Mouse (Mus musculus): ENCODE data around the gene Tcstv1. TPM values are rescaled to one million over a fixed set of nuclear protein-coding genes. Genes with fewer than 3 reads are reported as not detected.
"Not testable (repeated sequence)": the region's sequence is repeated elsewhere in the genome, so short reads cannot be mapped to it uniquely, and the experiment has no call there.

The Tcstv1 gene
- polyA plus RNA-seq, 1 experiment from 2014 or later: not detected

GRCm38 (mm10) chr13:119862399-119862798, 32.2 kb downstream of the Tcstv1 start:
- ATAC-seq (ENCODE audit: insufficient read depth, low FRiP score, low TSS enrichment); DNase-seq (ENCODE audit: low spot score); H3K4me1 ChIP-seq (ENCODE audit: control insufficient read depth, insufficient read depth, low read length); H3K36me3 ChIP-seq (ENCODE audit: control insufficient read depth, insufficient read depth, low read length); H3K4me2 ChIP-seq (ENCODE audit: low read depth); H3K9me3 ChIP-seq (ENCODE audit: control insufficient read depth, low read length); H3K4me3 ChIP-seq (ENCODE audit: low read depth, low read length); H3K27me3 ChIP-seq (ENCODE audit: control insufficient read depth, insufficient read depth, low read length); H3K27ac ChIP-seq (ENCODE audit: low read depth, low read length); H3K9ac ChIP-seq (ENCODE audit: low read length): not testable (repeated sequence)
- no CpG with 5 or more reads among the region's 6 CpGs for WGBS

Other genes starting within 250 kb of the Tcstv1 start
- 430 and 450 TPM in 2 replicates for gene Hmgcs1, start 204.4 kb downstream of the Tcstv1 start, polyA plus RNA-seq (2014; fragmentation: Nextera tagmentation; extraction: Ambion mirVana)
- gene Nim1k, start 138.9 kb downstream of the Tcstv1 start, polyA plus RNA-seq (2014; fragmentation: Nextera tagmentation; extraction: Ambion mirVana): 1.3 and 1.7 TPM in 2 replicates
- gene Zfp131, start 103.9 kb downstream of the Tcstv1 start, polyA plus RNA-seq (2014; fragmentation: Nextera tagmentation; extraction: Ambion mirVana): 40.6 and 42.4 TPM in 2 replicates
- not detected in 2 replicates for gene AF067063, start 64.6 kb downstream of the Tcstv1 start, polyA plus RNA-seq (2014; fragmentation: Nextera tagmentation; extraction: Ambion mirVana)
- gene D13Ertd608e, start 58.8 kb downstream of the Tcstv1 start, polyA plus RNA-seq (2014; fragmentation: Nextera tagmentation; extraction: Ambion mirVana): not detected in 2 replicates
- gene Gm21761, start 34.5 kb upstream of the Tcstv1 start, polyA plus RNA-seq (2014; fragmentation: Nextera tagmentation; extraction: Ambion mirVana): not detected in 2 replicates
- gene B020031M17Rik, start 56.0 kb upstream of the Tcstv1 start, polyA plus RNA-seq (2014; fragmentation: Nextera tagmentation; extraction: Ambion mirVana): not detected in 2 replicates
- not detected in 2 replicates for gene Gm36079, start 132.2 kb upstream of the Tcstv1 start, polyA plus RNA-seq (2014; fragmentation: Nextera tagmentation; extraction: Ambion mirVana)
- not detected in 2 replicates for gene Gm21188, start 157.4 kb upstream of the Tcstv1 start, polyA plus RNA-seq (2014; fragmentation: Nextera tagmentation; extraction: Ambion mirVana)
- gene Gm20767, start 245.5 kb upstream of the Tcstv1 start, polyA plus RNA-seq (2014; fragmentation: Nextera tagmentation; extraction: Ambion mirVana): not detected in 2 replicates